Comparison of ENCODE assay signal across 8 mouse cellular contexts in genomic region chr7:92740411-92741115, GRCm38 (mm10). TPM values are rescaled to one million over a fixed set of nuclear protein-coding genes. Genes with fewer than 3 reads are reported as not detected.
DNase-seq lines count a peak whose midpoint lies in the region; ATAC-seq and TF ChIP-seq lines count a peak whose summit lies in the region.

No protein-coding gene starts in this region.

- TF ChIP-seq EP300 in heart, adult 2 months (IDR thresholded peaks at IDR 0.05; ENCODE audit: insufficient read depth, low read depth, low read length) = no peak
- TF ChIP-seq EP300 in stomach, postnatal 0 days (optimal IDR thresholded peaks at IDR 0.05) = no peak

- peaks cover 27% of the 10 kb centered on the region for H3K36me3 ChIP-seq in heart, adult 2 months (ENCODE audit: control insufficient read depth, insufficient read depth, low read length)
- peaks cover 19% of the 10 kb centered on the region; the same call in 1 of the 2 replicates for H3K36me3 ChIP-seq in forebrain, embryonic 14.5 days (ENCODE audit: control insufficient read depth, insufficient read depth, low read length)
- peaks cover 37% of the 10 kb centered on the region for H3K36me3 ChIP-seq in liver, embryonic 12.5 days
- no peaks in the 10 kb centered on the region for H3K36me3 ChIP-seq in stomach, postnatal 0 days (ENCODE audit: control insufficient read depth, insufficient read depth, low read length)

- peak overlapping the region; percentile 94 for H3K27ac ChIP-seq in heart, adult 2 months
- H3K27ac ChIP-seq in forebrain, embryonic 14.5 days (ENCODE audit: low read depth, low read length) = peak overlapping the region; percentile 92
- H3K27ac ChIP-seq in liver, embryonic 12.5 days = peak overlapping the region; percentile 84
- peak overlapping the region; percentile 95 for H3K27ac ChIP-seq in stomach, postnatal 0 days (replicated peaks)

- peaks cover 2% of the 10 kb centered on the region for H3K4me1 ChIP-seq in heart, adult 2 months (ENCODE audit: control insufficient read depth, insufficient read depth, low read length)
- H3K4me1 ChIP-seq in forebrain, embryonic 14.5 days (ENCODE audit: control insufficient read depth, insufficient read depth, low read length) = peaks cover 31% of the 10 kb centered on the region
- peaks cover 34% of the 10 kb centered on the region for H3K4me1 ChIP-seq in liver, embryonic 12.5 days
- no peaks in the 10 kb centered on the region for H3K4me1 ChIP-seq in stomach, postnatal 0 days (replicated peaks; ENCODE audit: control insufficient read depth, insufficient read depth)

- whole genome bisulfite sequencing in heart, adult 2 months = 1% methylated on average over 23 of the region's 23 CpGs
- 1% methylated on average over 23 of the region's 23 CpGs for WGBS in forebrain, embryonic 14.5 days
- WGBS in liver, embryonic 12.5 days (ENCODE audit: insufficient replicate concordance) = 2% methylated on average over 23 of the region's 23 CpGs
- 1% methylated on average over 23 of the region's 23 CpGs for WGBS in stomach, postnatal 0 days

- peak overlapping the region; percentile 64 for H3K4me2 ChIP-seq in forebrain, embryonic 14.5 days (ENCODE audit: low read length)
- peak overlapping the region; percentile 86 for H3K4me2 ChIP-seq in liver, embryonic 12.5 days
- peak overlapping the region; percentile 81 for H3K4me2 ChIP-seq in stomach, postnatal 0 days (replicated peaks; ENCODE audit: low read depth)

- ATAC-seq in forebrain, embryonic 14.5 days = no peak
- no peak for ATAC-seq in liver, embryonic 12.5 days
- ATAC-seq in stomach, postnatal 0 days (ENCODE audit: low FRiP score, low TSS enrichment) = no peak

- intact Hi-C loops in heart, adult 2 months (cut with DNase I) = loop anchor here (1.0 to 2.0 kb wide), 2 partner anchors 71 to 180 kb away; partner anchors contain the start of genes Ccdc90b and Pcf11
- intact Hi-C loops in heart, postnatal 10 days (cut with DNase I) = loop anchor here (2.0 to 10.0 kb wide), 4 partner anchors 104 to 224 kb away; partner anchors contain the start of genes Ankrd42, Ccdc90b, Ddias and Prcp

- H3K79me2 ChIP-seq in heart, adult 2 months (replicated peaks; ENCODE audit: control insufficient read depth, insufficient read depth, low read length) = peaks cover 1% of the 10 kb centered on the region; the same call in 1 of the 2 replicates

- DNase-seq in heart, adult 2 months = no peak
- no peak for DNase-seq in heart, postnatal 10 days
- DNase-seq in ES-CJ7 (ENCODE audit: low read depth, low spot score) = peak; percentile 6
- DNase-seq in forebrain, embryonic 14.5 days (ENCODE audit: low spot score) = peak; percentile 36
- DNase-seq in stomach, postnatal 0 days (ENCODE audit: low spot score) = no peak
- no peak for DNase-seq in adrenal gland, adult 2 months
- no peak for DNase-seq in gastrocnemius, postnatal 10 days

- no peaks in the 10 kb centered on the region for H3K27me3 ChIP-seq in heart, adult 2 months (ENCODE audit: control insufficient read depth, insufficient read depth, low read length)
- no peaks in the 10 kb centered on the region for H3K27me3 ChIP-seq in forebrain, embryonic 14.5 days (replicated peaks; ENCODE audit: control insufficient read depth, insufficient read depth, low read length)
- peaks cover 17% of the 10 kb centered on the region; the same call in 1 of the 2 replicates for H3K27me3 ChIP-seq in liver, embryonic 12.5 days (replicated peaks)
- H3K27me3 ChIP-seq in stomach, postnatal 0 days (ENCODE audit: control insufficient read depth, insufficient read depth, low read length) = no peaks in the 10 kb centered on the region

- TF ChIP-seq POLR2A in heart, adult 2 months (IDR thresholded peaks at IDR 0.05; ENCODE audit: insufficient read depth, low read depth, low read length) = no peak

- TF ChIP-seq CTCF in heart, adult 2 months (IDR thresholded peaks at IDR 0.05) = no peak
- TF ChIP-seq CTCF in stomach, postnatal 0 days (IDR thresholded peaks at IDR 0.05; ENCODE audit: low read depth) = no peak

- H3K9me3 ChIP-seq in forebrain, embryonic 14.5 days (replicated peaks; ENCODE audit: control insufficient read depth, low read length) = no peaks in the 10 kb centered on the region
- no peaks in the 10 kb centered on the region for H3K9me3 ChIP-seq in liver, embryonic 12.5 days (replicated peaks)
- no peaks in the 10 kb centered on the region for H3K9me3 ChIP-seq in stomach, postnatal 0 days (ENCODE audit: control insufficient read depth, low read length)

- peak overlapping the region; percentile 88 for H3K9ac ChIP-seq in heart, adult 2 months (ENCODE audit: low read depth, low read length)
- peak overlapping the region; percentile 97 for H3K9ac ChIP-seq in forebrain, embryonic 14.5 days (ENCODE audit: low read length)
- peak overlapping the region; percentile 95 for H3K9ac ChIP-seq in liver, embryonic 12.5 days
- H3K9ac ChIP-seq in stomach, postnatal 0 days (ENCODE audit: low read length) = peak overlapping the region; percentile 92

- peak overlapping the region; percentile 96 for H3K4me3 ChIP-seq in heart, adult 2 months
- peak overlapping the region; percentile 77 for H3K4me3 ChIP-seq in forebrain, embryonic 14.5 days (ENCODE audit: low read depth, low read length)
- H3K4me3 ChIP-seq in liver, embryonic 12.5 days = peak overlapping the region; percentile 88
- H3K4me3 ChIP-seq in stomach, postnatal 0 days (ENCODE audit: low read depth, low read length) = peak overlapping the region; percentile 82

RNA-seq across cellular contexts. Expression of gene Rab30, which starts 0.8 kb away (rescaled TPM):
- 10 to 100 TPM; 10.8 to 22.5 TPM for total RNA-seq in heart, adult 2 months (2021)
- polyA plus RNA-seq in heart, adult 2 months (2012; rRNA removed) = 2.8 and 6.9 TPM in 2 replicates
- total RNA-seq in heart, postnatal 10 days (2021) = 10 to 100 TPM; 17.3 to 18.6 TPM
- 25.9 and 27.5 TPM in 2 replicates for polyA plus RNA-seq in forebrain, embryonic 14.5 days (2014; fragmentation: Nextera tagmentation; extraction: Ambion mirVana)
- polyA plus RNA-seq in liver, embryonic 12.5 days (2016; fragmentation: Nextera tagmentation; extraction: Ambion mirVana) = 6.2 and 7.9 TPM in 2 replicates
- polyA plus RNA-seq in stomach, postnatal 0 days (2015; fragmentation: Nextera tagmentation; extraction: Ambion mirVana) = 12.1 and 13.3 TPM in 2 replicates
- 1 to 10 TPM; 3.7 to 5.0 TPM for total RNA-seq in adrenal gland, adult 2 months (2021)
- polyA plus RNA-seq in adrenal gland, adult 2 months (2012; rRNA removed) = 0.21 and 0.28 TPM in 2 replicates
- total RNA-seq in gastrocnemius, postnatal 10 days (2021) = 1 to 10 TPM; 7.4 to 8.2 TPM

Comparison
In these comparisons a context has a peak if more than half of its experiments do, and no peak if none do; other contexts are left out.
1. DNase-seq: peak in ES-CJ7 (single experiment) and forebrain, embryonic 14.5 days (single experiment); none in heart, adult 2 months (0 of 2), heart, postnatal 10 days (0 of 2), stomach, postnatal 0 days (single experiment), adrenal gland, adult 2 months (single experiment) and gastrocnemius, postnatal 10 days (single experiment).
2. Peak in every context shown above with its lines, with median percentiles within 50 percentile points of each other: H3K27ac ChIP-seq, H3K4me3 ChIP-seq, H3K9ac ChIP-seq and H3K4me2 ChIP-seq.